Mouse (Mus musculus): ENCODE results near the gene Nxnl1. TPM values are rescaled to one million over a fixed set of nuclear protein-coding genes. Genes with fewer than 3 reads are reported as not detected.
A peak's percentile ranks its signal among the peaks of the same experiment; 100 is the strongest.

Nxnl1 gene
- polyA plus RNA-seq, 1 experiment from 2014 or later = not detected

GRCm38 (mm10) chr8:71563992-71564391 lies 2.4 kb downstream of the Nxnl1 start:
- Histone ChIP-seq H3K9ac (no peak overlapping the region), H3K4me3 (no peak overlapping the region), H3K4me1 (peaks cover 19% of the 10 kb centered on the region), H3K27ac (no peak overlapping the region), H3K36me3 (no peaks in the 10 kb centered on the region), H3K27me3 (peaks cover 99% of the 10 kb centered on the region), H3K9me3 (peaks cover 9% of the 10 kb centered on the region), H3K4me2 (replicated peaks) (no peak overlapping the region)
- WGBS = 83% methylated on average over 4 of the region's 4 CpGs
- ATAC-seq (ENCODE audit: low FRiP score, low read depth) = no peak

- H3K4me3 ChIP-seq = peak overlapping the region; percentile 34
- H3K27me3 ChIP-seq = peaks cover 99% of the 10 kb centered on the region
- WGBS = 1% methylated on average over 33 of the region's 33 CpGs
- H3K9ac ChIP-seq = peak overlapping the region; percentile 46; the same call in 1 of the 2 replicates
- peaks cover 20% of the 10 kb centered on the region for H3K4me1 ChIP-seq
- ATAC-seq (ENCODE audit: low FRiP score, low read depth) = peak; percentile 17; the same call in 1 of the 2 replicates
- no peaks in the 10 kb centered on the region for H3K36me3 ChIP-seq
- no peak overlapping the region for H3K27ac ChIP-seq
- H3K4me2 ChIP-seq (replicated peaks) = peak overlapping the region; percentile 56
- peaks cover 9% of the 10 kb centered on the region for H3K9me3 ChIP-seq
Observed at GRCm38 (mm10) chr8:71562751-71563150, 3.6 kb downstream of the Nxnl1 start.

DNA sequence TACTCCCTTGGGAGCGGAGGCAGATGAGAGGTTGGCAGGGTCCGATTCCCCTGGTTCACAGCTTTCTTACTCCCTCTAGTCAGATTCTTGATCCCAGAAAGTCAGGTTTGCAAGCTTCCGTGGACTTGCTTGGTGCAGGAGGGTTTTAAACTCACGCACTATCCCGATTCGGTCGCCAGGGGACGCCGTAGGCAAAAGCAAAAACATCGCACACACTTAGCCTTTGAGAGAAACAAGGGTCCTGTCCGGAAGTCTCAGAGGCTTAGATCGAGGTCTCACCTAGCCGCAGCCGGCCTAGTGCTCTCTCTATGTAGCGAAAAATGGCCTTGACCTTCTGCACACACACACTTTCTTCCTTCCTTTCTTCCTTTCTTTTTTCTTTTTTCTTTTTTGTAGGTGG lies 5.0 kb downstream of the Nxnl1 start:
- H3K4me3 ChIP-seq = no peak overlapping the region
- H3K9ac ChIP-seq = no peak overlapping the region
- ATAC-seq (ENCODE audit: low FRiP score, low read depth) = no peak
- H3K4me2 ChIP-seq (replicated peaks) = no peak overlapping the region
- peaks cover 9% of the 10 kb centered on the region for H3K9me3 ChIP-seq
- no peak overlapping the region for H3K27ac ChIP-seq
- H3K27me3 ChIP-seq = peaks cover 99% of the 10 kb centered on the region
- H3K4me1 ChIP-seq = peaks cover 20% of the 10 kb centered on the region
- no peaks in the 10 kb centered on the region for H3K36me3 ChIP-seq
- 3% methylated on average over 15 of the region's 15 CpGs for WGBS

- no peak overlapping the region for H3K4me3 ChIP-seq
- H3K9ac ChIP-seq = no peak overlapping the region
- H3K9me3 ChIP-seq = peaks cover 9% of the 10 kb centered on the region
- no peak for ATAC-seq (ENCODE audit: low FRiP score, low read depth)
- H3K4me1 ChIP-seq = peaks cover 20% of the 10 kb centered on the region
- H3K4me2 ChIP-seq (replicated peaks) = no peak overlapping the region
- H3K36me3 ChIP-seq = no peaks in the 10 kb centered on the region
- H3K27ac ChIP-seq = no peak overlapping the region
- WGBS = 85% methylated on average over 5 of the region's 5 CpGs
- peaks cover 99% of the 10 kb centered on the region for H3K27me3 ChIP-seq
Observed at GRCm38 (mm10) chr8:71560765-71561164, 5.6 kb downstream of the Nxnl1 start.

GRCm38 (mm10) chr8:71560071-71560470 lies 6.3 kb downstream of the Nxnl1 start:
- 75% methylated on average over 3 of the region's 3 CpGs for WGBS
- Histone ChIP-seq H3K9ac (no peak overlapping the region), H3K36me3 (no peaks in the 10 kb centered on the region), H3K27ac (no peak overlapping the region), H3K4me3 (no peak overlapping the region), H3K4me1 (peaks cover 20% of the 10 kb centered on the region), H3K27me3 (peaks cover 99% of the 10 kb centered on the region), H3K9me3 (peaks cover 9% of the 10 kb centered on the region), H3K4me2 (replicated peaks) (no peak overlapping the region)
- no peak for ATAC-seq (ENCODE audit: low FRiP score, low read depth)

DNA sequence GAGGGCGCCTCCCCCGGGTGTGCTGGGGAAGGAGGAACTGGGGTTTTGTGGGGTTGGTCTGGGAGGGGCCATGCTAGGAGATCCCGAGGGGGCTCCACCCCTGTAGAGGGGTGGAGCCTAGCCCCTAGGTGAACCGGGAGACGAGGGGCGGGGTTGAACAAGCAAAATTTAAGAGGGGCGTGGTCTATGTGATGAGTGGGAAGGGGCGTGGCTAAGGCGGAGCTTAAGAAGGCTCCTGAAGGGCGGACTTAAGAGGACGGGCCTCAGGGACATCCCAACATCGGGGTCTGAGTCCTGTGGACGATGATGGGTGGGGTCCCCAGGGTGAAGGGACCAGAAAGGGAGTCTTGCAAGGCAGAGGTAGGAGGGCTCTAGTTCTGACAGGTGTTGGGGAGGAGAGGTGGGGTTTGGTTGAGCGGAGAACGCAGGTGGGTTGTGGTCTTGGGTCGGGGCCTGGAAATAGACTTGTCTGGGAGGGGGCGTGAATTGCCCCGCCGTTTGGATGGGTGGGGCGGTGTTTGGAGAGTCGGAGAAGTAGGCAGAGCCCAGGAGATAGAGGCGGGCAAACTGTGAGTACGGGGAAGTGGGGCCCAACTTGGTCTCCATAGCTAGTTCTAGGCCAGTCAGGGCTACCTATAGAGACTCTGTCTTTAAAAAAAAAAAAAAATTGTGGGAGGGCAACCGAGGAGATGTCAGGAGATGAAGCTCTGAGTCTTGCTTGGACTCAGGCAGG lies 7.3 kb downstream of the Nxnl1 start:
- Histone ChIP-seq H3K4me2 (replicated peaks) (peak overlapping the region; percentile 67), H3K4me3 (peak overlapping the region; percentile 43), H3K36me3 (no peaks in the 10 kb centered on the region), H3K4me1 (peaks cover 20% of the 10 kb centered on the region), H3K27me3 (peaks cover 94% of the 10 kb centered on the region), H3K9ac (peak overlapping the region; percentile 56; the same call in 1 of the 2 replicates), H3K27ac (no peak overlapping the region), H3K9me3 (peaks cover 4% of the 10 kb centered on the region)
- peak; percentile 22; the same call in 1 of the 2 replicates for ATAC-seq (ENCODE audit: low FRiP score, low read depth)
- WGBS = 3% methylated on average over 24 of the region's 24 CpGs

- WGBS = 4% methylated on average over 70 of the region's 70 CpGs
- H3K36me3 ChIP-seq = no peaks in the 10 kb centered on the region
Observed at GRCm38 (mm10) chr8:71558071-71558957, 8.1 kb downstream of the Nxnl1 start, which contains the start of gene Tmem221. Tmem221 (minus strand) TSS chr8:71558871.

DNA sequence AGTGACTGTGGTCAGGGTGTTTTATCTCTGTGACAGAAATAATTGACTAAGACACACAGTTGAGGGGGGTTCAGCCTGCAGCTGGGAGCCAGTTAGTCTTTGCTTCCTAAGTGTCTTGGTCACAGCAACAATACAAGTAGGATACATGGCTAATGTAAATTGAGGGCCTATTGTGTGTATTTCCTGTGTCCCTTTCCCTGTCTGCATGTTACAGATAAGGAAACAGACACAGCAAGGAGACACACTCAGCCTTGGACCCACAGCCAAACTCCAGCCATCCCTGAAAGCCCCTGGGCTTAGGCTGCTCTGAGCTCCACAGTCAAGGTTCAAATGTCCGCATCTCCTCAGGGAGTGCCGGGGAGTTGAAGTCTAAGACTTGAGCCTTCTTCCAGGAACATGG lies 11.8 kb downstream of the Nxnl1 start:
- Histone ChIP-seq H3K36me3 (no peaks in the 10 kb centered on the region), H3K27ac (no peak overlapping the region), H3K27me3 (peaks cover 50% of the 10 kb centered on the region), H3K9ac (no peak overlapping the region), H3K9me3 (no peaks in the 10 kb centered on the region), H3K4me2 (replicated peaks) (no peak overlapping the region), H3K4me1 (peaks cover 10% of the 10 kb centered on the region), H3K4me3 (no peak overlapping the region)
- no peak for ATAC-seq (ENCODE audit: low FRiP score, low read depth)
- WGBS = 84% methylated on average over 2 of the region's 2 CpGs

More at GRCm38 (mm10) chr8:71558071-71558957, 8.1 kb downstream of the Nxnl1 start, which contains the start of gene Tmem221:
- H3K4me1 ChIP-seq = peaks cover 20% of the 10 kb centered on the region
- H3K9ac ChIP-seq = peak within 1 kb of the TSS; percentile 56; the same call in 1 of the 2 replicates
- no peak within 1 kb of the TSS for H3K27ac ChIP-seq
- ATAC-seq (ENCODE audit: low FRiP score, low read depth) = peak; percentile 1; the same call in 1 of the 2 replicates
- H3K9me3 ChIP-seq = no peaks in the 10 kb centered on the region
- peak within 1 kb of the TSS; percentile 43 for H3K4me3 ChIP-seq
- H3K27me3 ChIP-seq = peaks cover 87% of the 10 kb centered on the region
- H3K4me2 ChIP-seq (replicated peaks) = peak within 1 kb of the TSS; percentile 67

GRCm38 (mm10) chr8:71554001-71554400 lies 12.4 kb downstream of the Nxnl1 start:
- Histone ChIP-seq H3K27me3 (peaks cover 44% of the 10 kb centered on the region), H3K36me3 (no peaks in the 10 kb centered on the region), H3K9me3 (no peaks in the 10 kb centered on the region), H3K27ac (no peak overlapping the region), H3K4me3 (no peak overlapping the region), H3K4me2 (replicated peaks) (no peak overlapping the region), H3K4me1 (peaks cover 9% of the 10 kb centered on the region), H3K9ac (no peak overlapping the region)
- ATAC-seq (ENCODE audit: low FRiP score, low read depth) = no peak
- WGBS = 69% methylated on average over 6 of the region's 6 CpGs

GRCm38 (mm10) chr8:71552770-71553169 lies 13.6 kb downstream of the Nxnl1 start:
- no peak overlapping the region for H3K9ac ChIP-seq
- no peak for ATAC-seq (ENCODE audit: low FRiP score, low read depth)
- WGBS = 43% methylated on average over 6 of the region's 6 CpGs
- H3K36me3 ChIP-seq = peaks cover 10% of the 10 kb centered on the region
- H3K27ac ChIP-seq = no peak overlapping the region
- H3K9me3 ChIP-seq = no peaks in the 10 kb centered on the region
- no peaks in the 10 kb centered on the region for H3K4me1 ChIP-seq
- no peak overlapping the region for H3K4me2 ChIP-seq (replicated peaks)
- H3K4me3 ChIP-seq = no peak overlapping the region
- H3K27me3 ChIP-seq = peaks cover 32% of the 10 kb centered on the region

- no peak for ATAC-seq (ENCODE audit: low FRiP score, low read depth)
- Histone ChIP-seq H3K27ac (no peak overlapping the region), H3K27me3 (peaks cover 11% of the 10 kb centered on the region), H3K4me3 (no peak overlapping the region), H3K9me3 (no peaks in the 10 kb centered on the region), H3K4me1 (no peaks in the 10 kb centered on the region), H3K36me3 (peaks cover 29% of the 10 kb centered on the region), H3K9ac (no peak overlapping the region), H3K4me2 (replicated peaks) (no peak overlapping the region)
- WGBS = 76% methylated on average over 7 of the region's 7 CpGs
Observed at GRCm38 (mm10) chr8:71550754-71551153, 15.6 kb downstream of the Nxnl1 start.

- H3K27ac ChIP-seq = no peak overlapping the region
- no peaks in the 10 kb centered on the region for H3K9me3 ChIP-seq
- H3K4me3 ChIP-seq = no peak overlapping the region
- no peaks in the 10 kb centered on the region for H3K27me3 ChIP-seq
- H3K9ac ChIP-seq = no peak overlapping the region
- H3K4me1 ChIP-seq = peaks cover 8% of the 10 kb centered on the region
- H3K36me3 ChIP-seq = peaks cover 37% of the 10 kb centered on the region
- no peak for ATAC-seq (ENCODE audit: low FRiP score, low read depth)
- H3K4me2 ChIP-seq (replicated peaks) = no peak overlapping the region
- 88% methylated on average over 7 of the region's 7 CpGs for WGBS
Observed at GRCm38 (mm10) chr8:71547590-71547989, 18.8 kb downstream of the Nxnl1 start.
